Mouse (Mus musculus) liver, embryonic 14.5 days (tissue): Measurements from ENCODE around the gene Lingo2. TPM values are rescaled to one million over a fixed set of nuclear protein-coding genes. Genes with fewer than 3 reads are reported as not detected.

Source experiments
- ATAC-seq: fragments of 200-750 bp; cut with Nextera tagmentation; 2 replicates; pipeline ENCODE4 v1.8.0; 2017; ENCODE audit warnings: moderate number of reproducible peaks, mild to moderate bottlenecking, moderate library complexity; ENCODE audit not compliant: insufficient read depth
- DNase-seq, 3 experiments: peaks; one replicate each; pipeline ENCODE4 v3.0.0-alpha.2; 2012 to 2013; ENCODE audit warnings: low read depth in 3 of 3, low spot score in 3 of 3
- H3K27ac ChIP-seq: fragments of 300-500 bp; sonication (generic); 2 replicates; pipeline ENCODE4 v1.5.1; 2014; ENCODE audit warnings: moderate library complexity, mild to moderate bottlenecking, control low read depth, inconsistent platforms
- H3K27me3 ChIP-seq: fragments of 300-500 bp; sonication (generic); 2 replicates; pipeline ENCODE4 v1.6.1; 2014; ENCODE audit warnings: mild to moderate bottlenecking, low read length, moderate library complexity; ENCODE audit not compliant: control insufficient read depth, insufficient read depth
- H3K36me3 ChIP-seq: fragments of 300-500 bp; sonication (generic); replicated peaks from 2 replicates; pipeline ENCODE4 v1.6.1; 2014; ENCODE audit warnings: low read depth; ENCODE audit not compliant: control insufficient read depth, insufficient read depth
- H3K4me1 ChIP-seq, 2 experiments: fragments of 200-500 bp in 1 of 2; fragments of 300-500 bp in 1 of 2; sonication (generic) in 1 of 2; replicated peaks; 2 replicates each; pipeline ENCODE4 v1.6.1; 2012 to 2014; ENCODE audit warnings: antibody characterized with exemption in 1 of 2, inconsistent platforms in 1 of 2, low read length in 1 of 2; ENCODE audit not compliant: control insufficient read depth in 2 of 2, insufficient read depth in 2 of 2
- H3K4me2 ChIP-seq: fragments of 300-500 bp; sonication (generic); 2 replicates; pipeline ENCODE4 v1.6.1; 2014; ENCODE audit warnings: low read depth, mild to moderate bottlenecking, control low read depth, moderate library complexity
- H3K4me3 ChIP-seq, 2 experiments: fragments of 200-500 bp in 1 of 2; fragments of 300-500 bp in 1 of 2; sonication (generic) in 1 of 2; 2 replicates each; pipeline ENCODE4 v1.5.1; 2012 to 2014; ENCODE audit warnings: low read depth in 2 of 2, low read length in 2 of 2, mild to moderate bottlenecking in 2 of 2, control low read depth in 1 of 2, inconsistent platforms in 1 of 2, moderate library complexity in 1 of 2; ENCODE audit not compliant: insufficient read depth in 1 of 2
- H3K9ac ChIP-seq: fragments of 300-500 bp; sonication (generic); replicated peaks from 2 replicates; pipeline ENCODE4 v1.6.1; 2014; ENCODE audit warnings: mild to moderate bottlenecking, control low read depth, moderate library complexity
- H3K9me3 ChIP-seq: fragments of 300-500 bp; sonication (generic); 2 replicates; pipeline ENCODE4 v1.6.1; 2016; ENCODE audit warnings: low read length, mixed read lengths; ENCODE audit not compliant: control insufficient read depth
- CTCF ChIP-seq: IDR thresholded peaks from 2 replicates; pipeline ENCODE4 v1.5.1; 2016; ENCODE audit warnings: antibody characterized with exemption, low read depth, control low read depth
- EP300 ChIP-seq: IDR thresholded peaks from 2 replicates; pipeline ENCODE4 v1.6.1; 2016; ENCODE audit warnings: antibody characterized with exemption, low read depth
- WGBS: fragments of 180-500 bp; shearing (Covaris S2); extraction: QIAGEN DNeasy Blood & Tissue Kit; methylation state at CpG from one replicate; pipeline ENCODE4 v1.1.7; 2014; ENCODE audit not compliant: insufficient replicate concordance; 5-methylcytosine and 5-hydroxymethylcytosine counted together
- polyA plus RNA-seq, 2 experiments: library from polyadenylated mRNA; depleted of rRNA in 1 of 2; stranded (reverse) in 1 of 2; unstranded in 1 of 2; fragments of >200 nt; fragmentation: Nextera tagmentation in 1 of 2; extraction: Ambion mirVana in 1 of 2; gene quantifications; 2 replicates each; pipeline versions ENCODE4 v1.2.1 to v1.2.3; 2012 to 2014

The Lingo2 gene
- polyA plus RNA-seq, 2 experiments, result 0.01 TPM; not detected in 1

- peak in 1 of 3 experiments; percentile 1 for DNase-seq
These were observed 662.5 kb downstream of the Lingo2 start for GRCm38 (mm10) chr4:36288813-36289700.

GRCm38 (mm10) chr4:36262436-36263169 is 688.9 kb downstream of the Lingo2 start:
- Histone ChIP-seq H3K27me3 (no peaks in the 10 kb centered on the region), H3K36me3 (no peaks in the 10 kb centered on the region), H3K4me3 (no peak overlapping the region), H3K27ac (no peak overlapping the region), H3K4me2 (no peak overlapping the region), H3K9me3 (no peaks in the 10 kb centered on the region), H3K9ac (no peak overlapping the region), H3K4me1 (no peaks in the 10 kb centered on the region)
- DNase-seq, result no peak
- no peak for ATAC-seq
- TF ChIP-seq EP300 (no peak), CTCF (no peak)
- WGBS, result 63% methylated on average over 2 of the region's 2 CpGs

More at GRCm38 (mm10) chr4:36288813-36289700, 662.5 kb downstream of the Lingo2 start:
- Histone ChIP-seq H3K27ac (no peak overlapping the region), H3K9me3 (no peaks in the 10 kb centered on the region), H3K4me1 (no peaks in the 10 kb centered on the region), H3K36me3 (no peaks in the 10 kb centered on the region), H3K9ac (no peak overlapping the region), H3K4me2 (peak overlapping the region; percentile 20), H3K27me3 (no peaks in the 10 kb centered on the region), H3K4me3 (no peak overlapping the region)
- WGBS, result 8% methylated on average over 17 of the region's 17 CpGs
- ATAC-seq, result 0 out of 2 replicates have a peak, but pooled peaks have one; percentile 47
- TF ChIP-seq EP300 (no peak), CTCF (peak; percentile 37; the same call in 1 of the 2 replicates)

- Histone ChIP-seq H3K27me3 (no peaks in the 10 kb centered on the region), H3K36me3 (no peaks in the 10 kb centered on the region), H3K9ac (no peak overlapping the region), H3K4me2 (no peak overlapping the region), H3K27ac (no peak overlapping the region), H3K4me1 (no peaks in the 10 kb centered on the region), H3K9me3 (no peaks in the 10 kb centered on the region), H3K4me3 (no peak overlapping the region)
- 53% methylated on average over 7 of the region's 7 CpGs for WGBS
- ATAC-seq (no peak), DNase-seq (no peak)
- TF ChIP-seq CTCF (no peak), EP300 (no peak)
These were observed 765.2 kb downstream of the Lingo2 start for GRCm38 (mm10) chr4:36186231-36186922.

- WGBS, result 28% methylated on average over 4 of the region's 4 CpGs
- no peak for DNase-seq
These were observed 767.9 kb downstream of the Lingo2 start for GRCm38 (mm10) chr4:36183643-36184042.

More at GRCm38 (mm10) chr4:36183643-36184042, 767.9 kb downstream of the Lingo2 start:
- TF ChIP-seq EP300 (no peak), CTCF (no peak)
- Histone ChIP-seq H3K27ac (no peak overlapping the region), H3K9ac (no peak overlapping the region), H3K4me2 (no peak overlapping the region), H3K27me3 (no peaks in the 10 kb centered on the region), H3K4me3 (no peak overlapping the region), H3K4me1 (no peaks in the 10 kb centered on the region), H3K36me3 (no peaks in the 10 kb centered on the region), H3K9me3 (no peaks in the 10 kb centered on the region)
- ATAC-seq, result no peak
